Mouse (Mus musculus): ENCODE results near the gene Foxl1.

The Foxl1 gene

DNA sequence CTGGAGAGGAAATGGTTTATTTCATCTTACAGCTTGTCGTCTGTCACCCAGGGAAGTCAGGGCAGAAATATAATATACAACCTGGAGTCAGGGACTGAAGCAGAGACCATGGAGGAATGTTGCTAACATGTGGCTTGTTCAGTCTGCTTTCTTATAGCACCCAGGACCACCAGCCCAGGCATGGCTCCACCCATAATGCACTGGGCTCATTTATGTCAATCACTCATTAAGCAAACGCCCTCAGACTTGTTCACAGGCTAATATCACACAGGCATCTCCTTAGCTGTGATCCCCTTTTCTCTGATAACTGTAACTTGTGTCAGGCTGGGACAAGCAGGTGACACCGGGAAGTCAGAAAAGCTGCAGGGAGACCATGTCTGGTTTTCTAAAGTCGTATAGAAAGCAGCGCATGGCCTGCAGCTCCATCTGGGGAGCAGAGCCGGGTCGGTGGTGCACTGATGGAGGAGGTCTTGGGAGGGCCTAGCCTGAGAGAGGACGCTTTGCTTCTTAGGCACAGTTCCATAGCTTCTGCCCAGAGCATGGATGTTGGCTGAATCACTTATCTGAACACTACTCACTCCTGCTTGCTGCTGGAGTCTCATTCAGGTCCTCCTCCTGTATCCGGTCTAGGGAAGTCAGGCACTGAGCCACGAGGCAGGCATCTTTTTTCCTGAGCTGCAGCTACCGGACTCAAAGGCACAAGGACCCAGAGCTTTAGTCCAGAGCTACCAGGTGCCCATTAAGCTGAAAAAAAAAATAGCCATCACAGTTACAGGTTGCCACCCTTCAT is 35.4 kb downstream of the Foxl1 start:
- in situ Hi-C loops (cut with MboI, MseI), result no loop called here

DNA sequence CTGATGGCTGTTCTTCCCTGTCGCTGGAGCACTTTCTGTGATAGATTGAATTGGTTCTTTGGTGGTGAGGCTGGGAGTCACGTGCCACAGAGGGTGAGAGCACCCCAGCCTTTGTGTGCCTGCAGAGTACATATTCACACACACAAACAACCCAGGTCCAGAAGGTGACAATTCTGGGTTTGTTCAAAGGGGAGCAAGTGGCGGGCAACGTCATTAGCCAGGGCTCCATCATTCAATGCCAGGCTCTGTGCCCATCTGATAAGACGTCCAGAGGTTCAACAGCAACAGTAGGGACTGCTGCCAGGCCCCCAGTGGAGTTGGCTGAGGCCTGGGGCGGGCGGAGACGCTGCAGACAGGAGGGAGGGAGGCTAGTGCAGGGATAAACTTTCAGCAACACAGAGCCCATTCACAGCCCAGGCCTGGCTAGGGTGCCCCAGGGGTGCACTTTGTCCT is 36.3 kb downstream of the Foxl1 start:
- in situ Hi-C loops (cut with MboI, MseI), result no loop called here

DNA sequence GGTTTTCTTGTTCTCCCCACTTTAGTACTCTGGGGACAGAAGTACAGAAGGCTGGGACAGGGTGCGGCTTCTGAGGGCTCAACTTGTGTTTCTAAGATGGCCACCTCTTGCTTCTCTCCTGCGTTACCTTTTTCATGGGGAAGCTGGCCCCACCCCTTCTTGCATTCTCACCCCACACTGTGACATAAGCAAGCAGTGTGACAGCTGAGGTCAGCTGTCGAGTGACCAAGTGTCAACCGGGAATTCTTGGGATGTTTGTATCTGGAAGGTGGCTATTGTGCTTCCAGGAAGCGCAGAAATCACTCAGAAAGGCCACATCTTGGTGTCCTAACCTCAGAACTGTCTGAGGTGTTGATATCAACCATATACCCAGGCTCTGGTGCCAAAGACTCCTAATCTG is 40.3 kb downstream of the Foxl1 start:
- in situ Hi-C loops (cut with MboI, MseI), result no loop called here

DNA sequence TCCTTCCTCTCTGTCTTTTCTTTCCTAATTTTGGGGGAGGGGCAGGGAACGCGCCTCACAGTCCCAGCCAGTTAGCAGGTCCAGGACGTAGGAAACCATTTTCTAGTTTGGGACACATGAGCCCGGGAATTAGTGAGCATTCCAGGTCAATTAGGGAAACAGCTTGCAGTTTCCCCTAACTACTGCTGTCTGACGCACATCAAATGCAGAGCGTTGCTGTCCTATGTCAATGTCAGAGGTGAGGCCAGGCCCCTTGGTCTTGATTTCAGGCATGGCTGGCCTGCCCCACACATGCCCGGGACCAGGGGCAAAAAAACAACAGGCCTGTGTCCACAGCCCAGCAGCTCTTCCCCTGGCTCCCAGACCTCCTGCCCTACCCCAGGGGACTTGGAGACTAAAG is 42.4 kb downstream of the Foxl1 start:
- in situ Hi-C loops (cut with MboI, MseI), result no loop called here

DNA sequence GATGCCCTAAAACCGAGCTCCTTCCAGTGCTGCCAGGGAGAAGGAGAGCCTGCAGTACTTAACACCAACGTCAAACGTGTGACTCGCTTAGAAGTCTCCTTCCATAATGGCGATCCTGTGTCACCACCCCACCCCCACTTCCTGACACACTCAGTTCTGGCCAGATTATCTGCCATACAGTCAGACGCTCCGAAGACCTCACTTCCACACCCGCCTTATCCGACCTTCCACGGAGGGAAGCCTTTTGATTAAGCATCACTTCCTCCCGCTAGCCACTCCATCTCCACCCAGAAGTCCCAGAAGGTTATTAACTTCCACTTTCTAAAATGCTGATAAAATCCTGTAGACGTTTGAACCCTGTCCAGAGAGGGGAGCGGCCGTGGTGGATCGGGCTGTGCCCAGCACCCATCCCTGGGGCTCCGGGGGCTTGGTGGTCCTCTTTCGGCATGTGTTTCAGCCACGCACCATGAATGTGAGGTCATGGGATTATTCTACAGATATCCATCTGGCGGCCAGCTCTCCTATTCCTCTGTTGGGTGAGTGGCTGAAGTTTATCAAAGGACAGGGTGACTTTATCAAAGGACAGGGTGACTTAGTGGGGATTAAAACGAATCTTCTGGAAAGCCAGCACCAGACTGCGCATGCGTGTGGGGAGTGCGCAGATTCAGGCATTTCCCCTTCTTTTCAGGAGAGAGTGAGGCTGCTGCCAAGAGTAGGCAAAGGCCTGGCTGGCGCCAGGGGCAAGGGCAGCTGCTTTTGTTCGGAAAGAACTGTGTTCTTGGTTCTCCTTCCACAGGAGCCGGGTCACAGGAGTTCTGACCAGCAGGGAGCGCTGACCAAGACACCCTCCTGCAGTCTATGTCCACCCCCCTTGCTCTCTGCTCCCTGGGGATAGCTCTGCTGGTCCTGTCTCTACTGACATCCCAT is 43.1 kb downstream of the Foxl1 start:
- in situ Hi-C loops (cut with MboI, MseI), result no loop called here

DNA sequence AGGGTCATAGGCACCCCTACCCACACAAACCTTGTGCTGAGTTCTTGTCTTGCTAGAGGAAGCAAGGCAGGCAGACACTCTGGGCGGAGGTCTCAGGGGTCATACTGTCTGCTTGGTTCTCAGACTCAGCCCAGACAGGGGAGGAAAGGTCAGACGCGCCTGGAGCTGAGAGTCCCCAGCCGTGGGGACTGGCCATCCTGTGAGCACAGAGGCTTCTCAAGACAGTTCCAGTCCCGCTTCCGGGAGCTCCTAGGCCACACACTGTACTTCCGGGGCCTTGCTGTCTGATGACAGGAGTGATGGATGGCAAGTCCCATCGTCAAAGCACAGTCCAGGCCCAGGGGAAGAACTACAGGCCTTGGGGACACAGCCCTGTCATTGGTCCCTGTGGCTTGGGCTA is 44.8 kb downstream of the Foxl1 start:
- in situ Hi-C loops (cut with MboI, MseI), result no loop called here

DNA sequence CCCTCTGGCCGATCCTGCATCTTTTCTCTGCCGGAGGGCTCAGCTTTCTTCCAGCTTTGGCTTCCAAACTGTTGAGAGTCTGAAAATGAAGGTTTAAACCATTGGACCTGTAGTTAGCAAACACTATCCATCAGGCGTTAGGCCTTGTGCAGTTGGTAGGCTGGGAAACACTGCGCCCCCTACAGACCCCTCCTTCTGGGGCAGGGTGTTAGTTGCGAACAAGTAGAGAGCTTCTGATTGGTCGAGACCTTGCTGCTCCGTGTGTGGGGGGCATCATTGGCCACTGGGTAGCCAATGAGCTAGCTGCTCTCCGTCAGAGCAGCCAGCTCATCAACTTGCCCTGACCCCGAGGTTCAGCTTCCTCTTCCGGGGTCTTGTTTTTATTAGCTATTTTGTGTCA is 46.4 kb downstream of the Foxl1 start:
- in situ Hi-C loops (cut with MboI, MseI), result no loop called here

DNA sequence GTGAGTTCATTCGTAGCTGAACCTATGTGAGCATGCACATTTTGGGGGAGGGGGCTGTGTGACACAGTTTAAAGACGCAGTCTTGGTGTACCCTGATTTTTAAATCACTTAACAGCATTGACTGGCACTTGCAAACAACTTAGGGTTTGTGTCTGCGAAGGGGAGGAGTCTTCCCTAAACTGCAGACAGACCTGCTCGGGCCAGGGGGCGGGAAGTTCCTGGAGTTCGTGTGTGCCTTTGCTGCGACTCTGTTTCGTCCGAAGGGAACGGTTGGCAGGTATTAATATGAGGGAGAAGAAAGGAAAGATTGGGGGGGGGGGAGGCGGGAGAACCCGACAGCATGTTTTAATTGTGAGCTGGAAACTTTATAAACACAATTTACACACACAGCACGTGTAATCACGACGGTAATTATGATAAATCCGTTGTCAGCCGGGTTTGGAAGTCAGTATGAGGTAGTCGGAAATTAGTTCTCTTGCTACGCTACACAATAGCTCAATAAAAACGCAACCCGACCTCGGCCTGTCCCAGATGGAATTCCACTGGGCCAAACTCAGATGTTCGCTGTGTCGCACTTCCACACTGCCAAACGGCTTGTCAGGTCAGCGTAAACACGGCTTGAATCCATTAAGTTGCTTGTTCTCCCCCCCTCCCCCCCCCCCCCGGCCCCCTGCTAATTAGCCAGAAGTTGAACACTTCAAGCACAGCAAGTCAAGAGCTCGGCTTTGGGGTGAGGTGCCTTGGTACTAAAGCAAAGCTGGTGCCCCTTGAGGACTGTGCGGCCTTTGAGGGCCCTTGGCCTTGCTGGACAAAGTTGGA is 47.2 kb downstream of the Foxl1 start:
- in situ Hi-C loops (cut with MboI, MseI), result no loop called here

DNA sequence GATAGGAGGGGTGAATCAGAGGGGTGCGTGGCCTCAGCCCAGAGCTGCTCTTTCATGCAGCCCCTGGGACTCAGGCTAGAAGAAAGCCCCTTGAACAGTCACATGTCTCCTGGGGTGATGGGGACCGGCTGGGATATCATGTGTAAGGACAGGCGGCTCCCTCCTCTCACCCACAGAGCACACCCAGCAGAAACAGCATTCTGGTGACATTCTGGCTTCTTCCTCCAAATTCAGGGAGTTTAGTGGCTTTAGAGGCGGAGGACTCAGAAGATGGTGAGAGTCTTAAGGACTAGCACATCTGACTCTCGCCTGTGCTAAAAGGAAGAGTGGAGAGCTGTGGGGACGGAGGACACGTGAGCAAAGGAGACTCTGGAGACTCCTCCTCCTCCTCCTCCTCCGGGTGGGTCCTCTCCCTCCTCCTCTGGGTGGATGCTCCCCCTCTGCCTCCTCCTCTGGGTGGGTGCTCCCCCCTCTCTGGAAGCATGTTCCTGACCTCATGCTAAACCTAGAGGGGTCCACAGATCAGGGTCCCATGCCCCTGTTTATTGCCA is 47.9 kb downstream of the Foxl1 start:
- in situ Hi-C loops (cut with MboI, MseI), result no loop called here

DNA sequence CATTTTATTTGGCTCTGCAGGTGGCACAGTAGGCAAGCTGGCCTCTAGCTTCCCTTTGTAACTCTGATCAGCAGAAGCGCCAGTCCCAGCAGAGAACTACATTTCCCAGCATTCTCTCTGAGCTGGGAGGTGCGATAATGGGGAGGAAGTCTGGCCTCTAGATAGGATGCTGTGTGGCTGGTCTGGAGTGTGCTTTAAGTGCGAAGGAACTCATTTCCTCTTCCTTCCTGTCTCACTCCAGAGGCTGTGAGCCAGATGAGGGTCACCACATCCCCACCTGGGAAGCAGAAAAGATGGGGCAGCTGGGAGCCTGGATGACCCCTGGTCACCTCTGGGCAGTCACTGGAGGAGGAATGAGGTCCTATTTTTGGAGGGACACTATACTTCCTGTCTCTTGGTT is 48.6 kb downstream of the Foxl1 start:
- in situ Hi-C loops (cut with MboI, MseI), result no loop called here
